Comparison of ENCODE assay signal across 21 mouse cellular contexts in the genomic region with DNA sequence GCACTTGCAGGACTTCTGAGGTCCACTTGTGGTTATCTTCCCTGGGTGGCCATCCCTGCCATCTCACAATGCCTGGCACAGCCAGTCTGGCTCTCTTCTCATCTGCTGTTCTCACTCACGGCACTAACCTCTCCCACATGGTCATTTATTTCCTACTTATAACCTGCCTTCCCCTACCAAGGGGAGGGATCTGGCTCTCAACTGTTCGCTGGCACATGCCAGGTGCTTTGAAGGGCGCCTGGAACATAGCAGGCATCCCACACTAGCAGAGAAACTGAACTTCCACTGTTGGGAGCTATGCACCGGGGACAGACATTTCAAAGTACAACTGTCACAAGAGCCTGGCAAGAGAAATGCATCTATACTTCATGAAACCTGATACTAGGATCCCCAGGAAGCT. TPM values are rescaled to one million over a fixed set of nuclear protein-coding genes. Genes with fewer than 3 reads are reported as not detected.
A peak's percentile ranks its signal among the peaks of the same experiment; 100 is the strongest.
DNase-seq lines count a peak whose midpoint lies in the region; ATAC-seq and TF ChIP-seq lines count a peak whose summit lies in the region.
"Had no signal": no experiment of that assay in that cellular context is flagged by ENCODE, and none has a peak within 500 bp of the region (broad histone marks: within the 10 kb centered on the region; RNA-seq: fewer than 3 reads in every experiment).

No protein-coding gene starts in this region.

- no peak overlapping the region for H3K27ac ChIP-seq in hindbrain, embryonic 13.5 days
- no peak overlapping the region for H3K27ac ChIP-seq in hindbrain, embryonic 11.5 days (ENCODE audit: low read depth, low read length)
- 0 out of 2 replicates have a peak overlapping the region, but pooled peaks have one; percentile 12 for H3K27ac ChIP-seq in kidney, adult 2 months (ENCODE audit: insufficient read depth, low read depth, low read length)
- no peak overlapping the region for H3K27ac ChIP-seq in kidney, embryonic 15.5 days
- H3K27ac ChIP-seq: embryonic facial prominence, embryonic 13.5 days; embryonic facial prominence, embryonic 15.5 days; forebrain, embryonic 10.5 days; forebrain, embryonic 12.5 days had no signal

- peaks cover 9% of the 10 kb centered on the region for H3K36me3 ChIP-seq in hindbrain, embryonic 13.5 days
- no peaks in the 10 kb centered on the region for H3K36me3 ChIP-seq in hindbrain, embryonic 11.5 days (ENCODE audit: control insufficient read depth, insufficient read depth, low read length)
- H3K36me3 ChIP-seq in kidney, adult 2 months (ENCODE audit: control insufficient read depth, insufficient read depth, low read length), result no peaks in the 10 kb centered on the region
- peaks cover 9% of the 10 kb centered on the region; the same call in 1 of the 2 replicates for H3K36me3 ChIP-seq in kidney, embryonic 15.5 days
- H3K36me3 ChIP-seq: embryonic facial prominence, embryonic 15.5 days; forebrain, embryonic 12.5 days had no signal

- WGBS in hindbrain, embryonic 13.5 days, result 81% methylated on average over 4 of the region's 4 CpGs
- 78% methylated on average over 4 of the region's 4 CpGs for WGBS in hindbrain, embryonic 11.5 days
- 42% methylated on average over 4 of the region's 4 CpGs for WGBS in kidney, adult 2 months
- WGBS in kidney, embryonic 15.5 days, result 50% methylated on average over 4 of the region's 4 CpGs

- no peak for DNase-seq in hindbrain, embryonic 11.5 days (ENCODE audit: low spot score)
- peak; percentile 65 for DNase-seq in kidney, adult 2 months
- DNase-seq in kidney, postnatal 14 days, result peak; percentile 40
- no peak for DNase-seq in kidney, postnatal 4 days
- DNase-seq: adrenal gland, adult 2 months; adrenal gland, postnatal 25 days; cerebellum, adult 11 months; cerebellum, adult 8-10 months; cerebellum, adult 9-11 months; cerebellum, postnatal 14 days; cerebellum, postnatal 36 days; embryo, embryonic 11 days had no signal

- H3K9me3 ChIP-seq in hindbrain, embryonic 13.5 days, result no peaks in the 10 kb centered on the region
- H3K9me3 ChIP-seq in hindbrain, embryonic 11.5 days (ENCODE audit: control insufficient read depth, low read length), result no peaks in the 10 kb centered on the region
- no peaks in the 10 kb centered on the region for H3K9me3 ChIP-seq in kidney, embryonic 15.5 days (replicated peaks)
- H3K9me3 ChIP-seq: embryonic facial prominence, embryonic 13.5 days; embryonic facial prominence, embryonic 15.5 days; forebrain, embryonic 10.5 days; forebrain, embryonic 12.5 days had no signal

- TF ChIP-seq CTCF in kidney, adult 2 months (conservative IDR thresholded peaks at IDR 0.05; ENCODE audit: insufficient read depth, insufficient read length, low read depth, low read length), result no peak

- no peak overlapping the region for H3K4me3 ChIP-seq in hindbrain, embryonic 13.5 days
- H3K4me3 ChIP-seq in hindbrain, embryonic 11.5 days (ENCODE audit: low read depth, low read length), result no peak overlapping the region
- H3K4me3 ChIP-seq in kidney, adult 2 months (ENCODE audit: insufficient read depth, low read depth, low read length), result no peak overlapping the region
- H3K4me3 ChIP-seq in kidney, embryonic 15.5 days (replicated peaks), result no peak overlapping the region
- H3K4me3 ChIP-seq: embryonic facial prominence, embryonic 13.5 days; embryonic facial prominence, embryonic 15.5 days; erythroblast, embryonic 14.5 days; forebrain, embryonic 10.5 days; forebrain, embryonic 12.5 days had no signal

- no peak for ATAC-seq in hindbrain, embryonic 13.5 days (ENCODE audit: low FRiP score)
- no peak for ATAC-seq in hindbrain, embryonic 11.5 days (ENCODE audit: low FRiP score)
- ATAC-seq in kidney, embryonic 15.5 days (replicated peaks; ENCODE audit: low FRiP score), result no peak
- ATAC-seq: forebrain, embryonic 14.5 days had no signal

- H3K27me3 ChIP-seq in hindbrain, embryonic 13.5 days, result peaks cover 2% of the 10 kb centered on the region; the same call in 1 of the 2 replicates
- no peaks in the 10 kb centered on the region for H3K27me3 ChIP-seq in hindbrain, embryonic 11.5 days (ENCODE audit: control insufficient read depth, insufficient read depth, low read length)
- H3K27me3 ChIP-seq in kidney, adult 2 months (replicated peaks; ENCODE audit: control insufficient read depth, insufficient read depth, low read length), result no peaks in the 10 kb centered on the region
- H3K27me3 ChIP-seq in kidney, embryonic 15.5 days, result no peaks in the 10 kb centered on the region
- H3K27me3 ChIP-seq: embryonic facial prominence, embryonic 13.5 days; embryonic facial prominence, embryonic 15.5 days; forebrain, embryonic 12.5 days had no signal

- H3K9ac ChIP-seq in hindbrain, embryonic 13.5 days, result 0 out of 2 replicates have a peak overlapping the region, but pooled peaks have one; percentile 13
- no peak overlapping the region for H3K9ac ChIP-seq in hindbrain, embryonic 11.5 days (ENCODE audit: low read depth, low read length)
- no peak overlapping the region for H3K9ac ChIP-seq in kidney, embryonic 15.5 days
- H3K9ac ChIP-seq: embryonic facial prominence, embryonic 13.5 days; embryonic facial prominence, embryonic 15.5 days; forebrain, embryonic 12.5 days had no signal

- H3K4me2 ChIP-seq in hindbrain, embryonic 13.5 days, result no peak overlapping the region
- no peak overlapping the region for H3K4me2 ChIP-seq in hindbrain, embryonic 11.5 days (replicated peaks; ENCODE audit: low read depth, low read length)
- no peak overlapping the region for H3K4me2 ChIP-seq in kidney, embryonic 15.5 days
- H3K4me2 ChIP-seq: embryonic facial prominence, embryonic 13.5 days; embryonic facial prominence, embryonic 15.5 days; forebrain, embryonic 12.5 days had no signal

- TF ChIP-seq POLR2A in kidney, adult 2 months (IDR thresholded peaks at IDR 0.05; ENCODE audit: low read depth, low read length), result no peak

- peaks cover 21% of the 10 kb centered on the region for H3K4me1 ChIP-seq in hindbrain, embryonic 13.5 days (replicated peaks)
- peaks cover 4% of the 10 kb centered on the region; the same call in 1 of the 2 replicates for H3K4me1 ChIP-seq in hindbrain, embryonic 11.5 days (replicated peaks; ENCODE audit: control insufficient read depth, insufficient read depth, low read length)
- H3K4me1 ChIP-seq in kidney, adult 2 months (ENCODE audit: control insufficient read depth, insufficient read depth, low read length), result peaks cover 38% of the 10 kb centered on the region; the same call in 1 of the 2 replicates
- peaks cover 38% of the 10 kb centered on the region for H3K4me1 ChIP-seq in kidney, embryonic 15.5 days

RNA-seq across cellular contexts. Expression of a gene that starts 9.5 kb away (rescaled TPM):
- 4.1 and 4.3 TPM in 2 replicates for polyA plus RNA-seq in hindbrain, embryonic 13.5 days (2015; fragmentation: Nextera tagmentation; extraction: Ambion mirVana)
- polyA plus RNA-seq in hindbrain, embryonic 11.5 days (2014; fragmentation: Nextera tagmentation; extraction: Ambion mirVana), result 2.6 and 2.9 TPM in 2 replicates
- polyA plus RNA-seq in kidney, adult 2 months (2012; rRNA removed), result 16.1 and 19.2 TPM in 2 replicates
- polyA plus RNA-seq in kidney, embryonic 15.5 days (2015; fragmentation: Nextera tagmentation; extraction: Ambion mirVana), result 5.5 and 6.5 TPM in 2 replicates
- polyA plus RNA-seq: erythroblast, embryonic 14.5 days had no signal

RNA-seq across cellular contexts. Expression of a gene that starts 43.9 kb away (rescaled TPM):
- 1.1 and 1.5 TPM in 2 replicates for polyA plus RNA-seq in hindbrain, embryonic 13.5 days (2015; fragmentation: Nextera tagmentation; extraction: Ambion mirVana)
- 2.7 and 2.8 TPM in 2 replicates for polyA plus RNA-seq in hindbrain, embryonic 11.5 days (2014; fragmentation: Nextera tagmentation; extraction: Ambion mirVana)
- polyA plus RNA-seq in kidney, adult 2 months (2012; rRNA removed), result 3.1 and 3.6 TPM in 2 replicates
- polyA plus RNA-seq in kidney, embryonic 15.5 days (2015; fragmentation: Nextera tagmentation; extraction: Ambion mirVana), result 9.0 and 10.6 TPM in 2 replicates
- polyA plus RNA-seq: erythroblast, embryonic 14.5 days had no signal

RNA-seq across cellular contexts. Expression of a gene that starts 56.1 kb away (rescaled TPM):
- polyA plus RNA-seq in hindbrain, embryonic 13.5 days (2015; fragmentation: Nextera tagmentation; extraction: Ambion mirVana), result 4.0 and 4.8 TPM in 2 replicates
- 0.54 and 0.71 TPM in 2 replicates for polyA plus RNA-seq in hindbrain, embryonic 11.5 days (2014; fragmentation: Nextera tagmentation; extraction: Ambion mirVana)
- 0.26 and 0.28 TPM in 2 replicates for polyA plus RNA-seq in kidney, adult 2 months (2012; rRNA removed)
- 0.18 and 0.19 TPM in 2 replicates for polyA plus RNA-seq in kidney, embryonic 15.5 days (2015; fragmentation: Nextera tagmentation; extraction: Ambion mirVana)
- polyA plus RNA-seq: C2C12; erythroblast, embryonic 14.5 days had no signal

Comparison
In these comparisons a context has a peak if more than half of its experiments do, and no peak if none do; other contexts are left out.
1. DNase-seq: peak in kidney, adult 2 months (single experiment) and kidney, postnatal 14 days (single experiment); none in hindbrain, embryonic 11.5 days (single experiment) and kidney, postnatal 4 days (0 of 2).